Comparison of ENCODE assay signal across 33 mouse cellular contexts in genomic region chr1:30789689-30790088, GRCm38 (mm10).
"Had no signal": no experiment of that assay in that cellular context is flagged by ENCODE, and none has a peak within 500 bp of the region (broad histone marks: within the 10 kb centered on the region; RNA-seq: fewer than 3 reads in every experiment).

No protein-coding gene starts in this region.

- H3K9me3 ChIP-seq: limb, embryonic 10.5 days; limb, embryonic 12.5 days; limb, embryonic 13.5 days; limb, embryonic 15.5 days; liver, embryonic 12.5 days; liver, embryonic 13.5 days; liver, embryonic 15.5 days; lung, embryonic 15.5 days; midbrain, embryonic 10.5 days; midbrain, embryonic 13.5 days; midbrain, embryonic 15.5 days; neural tube, embryonic 12.5 days; neural tube, embryonic 13.5 days had no signal

- H3K4me2 ChIP-seq: limb, embryonic 12.5 days; limb, embryonic 13.5 days; limb, embryonic 15.5 days; liver, embryonic 11.5 days; liver, embryonic 12.5 days; liver, embryonic 13.5 days; liver, embryonic 15.5 days; lung, embryonic 14.5 days; lung, embryonic 15.5 days; midbrain, embryonic 11.5 days; midbrain, embryonic 12.5 days; midbrain, embryonic 13.5 days; midbrain, embryonic 15.5 days; neural tube, embryonic 12.5 days; neural tube, embryonic 13.5 days had no signal

- DNase-seq: left cerebral cortex, postnatal 4 days; liver; liver, embryonic 13.5 days; liver, postnatal 0 days; lung, adult 18-20 months; lung, adult 2 months; lung, embryonic 14.5 days; lung, postnatal 10 days; lung, postnatal 14 days; lung, postnatal 36 days; lung, postnatal 4 days; midbrain, embryonic 14.5 days had no signal

- H3K27me3 ChIP-seq: limb, embryonic 12.5 days; limb, embryonic 13.5 days; limb, embryonic 15.5 days; liver, embryonic 12.5 days; liver, embryonic 13.5 days; liver, embryonic 15.5 days; lung, embryonic 15.5 days; megakaryocyte, embryonic 14.5 days; midbrain, embryonic 12.5 days; midbrain, embryonic 13.5 days; midbrain, embryonic 15.5 days; neural tube, embryonic 12.5 days; neural tube, embryonic 13.5 days had no signal

- ATAC-seq: liver, embryonic 12.5 days; liver, postnatal 0 days; lung, postnatal 0 days; midbrain, embryonic 13.5 days; midbrain, embryonic 15.5 days; midbrain, embryonic 16.5 days had no signal

- H3K36me3 ChIP-seq: limb, embryonic 10.5 days; limb, embryonic 12.5 days; limb, embryonic 13.5 days; limb, embryonic 15.5 days; liver, embryonic 12.5 days; liver, embryonic 13.5 days; liver, embryonic 15.5 days; lung, embryonic 15.5 days; midbrain, embryonic 10.5 days; midbrain, embryonic 12.5 days; midbrain, embryonic 13.5 days; midbrain, embryonic 15.5 days; neural tube, embryonic 12.5 days; neural tube, embryonic 13.5 days had no signal

- H3K9ac ChIP-seq: limb, embryonic 12.5 days; limb, embryonic 13.5 days; limb, embryonic 15.5 days; liver, embryonic 12.5 days; liver, embryonic 13.5 days; liver, embryonic 14.5 days; liver, embryonic 15.5 days; liver, postnatal 0 days; lung, embryonic 14.5 days; lung, embryonic 15.5 days; midbrain, embryonic 12.5 days; midbrain, embryonic 13.5 days; midbrain, embryonic 15.5 days; neural tube, embryonic 12.5 days; neural tube, embryonic 13.5 days had no signal

- H3K27ac ChIP-seq: limb, embryonic 10.5 days; limb, embryonic 12.5 days; limb, embryonic 13.5 days; limb, embryonic 15.5 days; liver, embryonic 12.5 days; liver, embryonic 13.5 days; liver, embryonic 14.5 days; liver, embryonic 15.5 days; lung, embryonic 15.5 days; macrophage; midbrain, embryonic 10.5 days; midbrain, embryonic 12.5 days; midbrain, embryonic 13.5 days; midbrain, embryonic 15.5 days; neural tube, embryonic 12.5 days; neural tube, embryonic 13.5 days had no signal

- H3K4me3 ChIP-seq: limb, embryonic 10.5 days; limb, embryonic 12.5 days; limb, embryonic 13.5 days; limb, embryonic 15.5 days; liver, embryonic 12.5 days; liver, embryonic 13.5 days; liver, embryonic 15.5 days; lung, embryonic 15.5 days; megakaryocyte, embryonic 14.5 days; midbrain, embryonic 10.5 days; midbrain, embryonic 12.5 days; midbrain, embryonic 13.5 days; midbrain, embryonic 15.5 days; myocyte; neural tube, embryonic 12.5 days; neural tube, embryonic 13.5 days had no signal

- H3K4me1 ChIP-seq: limb, embryonic 10.5 days; limb, embryonic 12.5 days; liver, embryonic 12.5 days; liver, embryonic 13.5 days; liver, embryonic 15.5 days; lung, embryonic 15.5 days; megakaryocyte, embryonic 14.5 days; midbrain, embryonic 10.5 days; midbrain, embryonic 12.5 days; midbrain, embryonic 13.5 days; midbrain, embryonic 15.5 days; neural tube, embryonic 12.5 days; neural tube, embryonic 13.5 days had no signal
